Mouse (Mus musculus): ENCODE results near the gene Acp4. TPM values are rescaled to one million over a fixed set of nuclear protein-coding genes. Genes with fewer than 3 reads are reported as not detected.
A peak's percentile ranks its signal among the peaks of the same experiment; 100 is the strongest.

Gene Acp4
- polyA plus RNA-seq, 1 experiment from 2014 or later = not detected

DNA sequence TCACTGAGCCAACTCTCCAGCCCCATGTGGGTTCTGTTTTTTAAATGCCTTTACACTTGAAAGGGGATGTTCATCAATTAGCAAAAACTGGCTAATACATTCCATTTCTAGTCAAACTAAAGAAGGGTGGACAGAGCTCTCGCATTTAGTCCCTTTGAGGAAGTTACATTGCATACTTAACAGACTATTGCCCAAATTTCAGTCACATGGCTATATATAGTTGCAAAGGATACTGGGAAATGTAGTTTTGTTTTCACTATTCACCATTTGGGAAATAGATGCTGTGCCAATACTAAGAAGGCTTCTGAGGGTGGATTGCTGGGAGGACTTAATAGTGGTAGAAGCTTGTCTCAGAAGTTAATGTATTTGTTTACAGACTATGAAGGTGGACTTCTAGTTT lies 23.8 kb upstream of the Acp4 start:
- Histone ChIP-seq H3K4me3 (ENCODE audit: low read depth, low read length) (no peak overlapping the region), H3K36me3 (ENCODE audit: insufficient read depth, low read length) (no peaks in the 10 kb centered on the region), H3K27ac (ENCODE audit: low read length) (no peak overlapping the region), H3K4me2 (replicated peaks; ENCODE audit: low read depth, low read length) (no peak overlapping the region), H3K27me3 (replicated peaks; ENCODE audit: insufficient read depth, low read length) (no peaks in the 10 kb centered on the region), H3K9me3 (ENCODE audit: low read length) (no peaks in the 10 kb centered on the region), H3K4me1 (ENCODE audit: insufficient read depth, low read depth, low read length) (no peaks in the 10 kb centered on the region), H3K9ac (replicated peaks; ENCODE audit: low read depth) (no peak overlapping the region)
- WGBS = 47% methylated on average over 1 of the region's 1 CpGs
- peak; percentile 39 for DNase-seq (ENCODE audit: low spot score)
- no peak for TF ChIP-seq EP300 (IDR thresholded peaks at IDR 0.05)
- no peak for TF ChIP-seq CTCF (IDR thresholded peaks at IDR 0.05)
- no peak for ATAC-seq

DNA sequence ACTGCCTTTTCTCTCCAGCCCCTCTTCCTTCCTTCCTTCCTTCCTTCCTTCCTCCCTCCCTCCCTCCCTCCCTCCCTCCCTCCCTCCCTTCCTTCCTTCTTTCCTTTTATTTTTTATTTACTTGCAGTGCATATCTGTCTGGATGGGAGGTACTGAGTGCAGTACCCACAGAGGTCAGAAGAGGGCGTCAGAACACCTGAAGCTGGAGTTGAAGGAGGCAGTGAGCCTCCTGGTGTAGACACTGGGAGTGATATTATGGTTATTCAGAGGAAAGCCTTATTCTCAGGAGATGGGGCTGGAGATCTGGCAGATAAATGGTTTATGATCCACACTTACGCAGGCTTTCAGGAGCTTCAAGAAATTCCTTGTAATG lies 20.1 kb upstream of the Acp4 start:
- H3K27me3 ChIP-seq (replicated peaks; ENCODE audit: insufficient read depth, low read length) = peaks cover 10% of the 10 kb centered on the region; the same call in 1 of the 2 replicates
- H3K27ac ChIP-seq (ENCODE audit: low read length) = no peak overlapping the region
- H3K9me3 ChIP-seq (ENCODE audit: low read length) = no peaks in the 10 kb centered on the region
- DNase-seq (ENCODE audit: low spot score) (no peak), ATAC-seq (no peak)
- 46% methylated on average over 2 of the region's 2 CpGs for WGBS
- H3K4me1 ChIP-seq (ENCODE audit: insufficient read depth, low read depth, low read length) = no peaks in the 10 kb centered on the region
- H3K36me3 ChIP-seq (ENCODE audit: insufficient read depth, low read length) = no peaks in the 10 kb centered on the region
- H3K9ac ChIP-seq (replicated peaks; ENCODE audit: low read depth) = no peak overlapping the region
- TF ChIP-seq CTCF (IDR thresholded peaks at IDR 0.05) = peak; percentile 65
- no peak for TF ChIP-seq EP300 (IDR thresholded peaks at IDR 0.05)
- no peak overlapping the region for H3K4me3 ChIP-seq (ENCODE audit: low read depth, low read length)
- no peak overlapping the region for H3K4me2 ChIP-seq (replicated peaks; ENCODE audit: low read depth, low read length)

DNA sequence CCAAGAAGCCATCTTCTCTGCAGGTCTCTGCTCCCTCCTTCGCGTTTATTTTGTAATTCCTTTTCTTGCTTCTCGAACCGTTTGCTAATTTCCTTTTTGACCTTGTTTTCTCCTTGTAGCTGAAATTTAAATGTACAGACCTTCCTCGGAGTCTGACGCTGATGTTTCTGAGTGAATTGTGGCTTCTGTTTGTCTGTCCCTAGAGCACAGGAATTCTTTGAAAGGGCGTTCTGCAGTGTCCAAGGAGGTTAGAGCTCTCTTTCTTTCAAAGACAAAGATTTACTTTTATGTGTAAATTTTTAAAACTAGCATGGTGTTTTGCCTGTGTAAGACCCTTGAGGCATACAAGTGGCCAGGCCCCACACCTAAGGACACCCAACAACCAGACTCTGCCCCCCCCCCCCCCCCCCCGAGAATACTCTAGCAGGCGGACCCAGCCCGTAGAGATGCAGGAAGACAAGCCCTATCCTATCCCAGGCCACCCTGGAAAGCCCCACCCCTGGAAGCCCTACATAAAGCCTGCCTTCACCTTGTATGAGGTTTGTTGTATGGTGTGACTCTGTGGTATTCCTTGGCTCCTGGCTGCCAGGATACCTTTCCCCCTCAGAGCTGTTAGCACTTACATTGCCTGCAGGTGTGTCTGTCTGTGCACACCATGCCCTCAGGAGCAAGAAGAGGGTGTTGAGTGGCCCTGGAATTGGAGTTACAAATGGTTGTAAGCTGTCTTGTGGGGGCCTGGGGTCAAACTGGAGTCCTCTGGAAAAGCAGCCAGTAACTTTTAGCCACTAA lies 19.5 kb upstream of the Acp4 start:
- peaks cover 10% of the 10 kb centered on the region; the same call in 1 of the 2 replicates for H3K27me3 ChIP-seq (replicated peaks; ENCODE audit: insufficient read depth, low read length)
- no peak overlapping the region for H3K9ac ChIP-seq (replicated peaks; ENCODE audit: low read depth)
- H3K4me1 ChIP-seq (ENCODE audit: insufficient read depth, low read depth, low read length) = no peaks in the 10 kb centered on the region
- 66% methylated on average over 9 of the region's 10 CpGs for WGBS
- H3K27ac ChIP-seq (ENCODE audit: low read length) = no peak overlapping the region
- H3K4me3 ChIP-seq (ENCODE audit: low read depth, low read length) = no peak overlapping the region
- no peak for TF ChIP-seq EP300 (IDR thresholded peaks at IDR 0.05)
- no peak for TF ChIP-seq CTCF (IDR thresholded peaks at IDR 0.05)
- H3K4me2 ChIP-seq (replicated peaks; ENCODE audit: low read depth, low read length) = no peak overlapping the region
- ATAC-seq (no peak), DNase-seq (ENCODE audit: low spot score) (no peak)
- H3K9me3 ChIP-seq (ENCODE audit: low read length) = no peaks in the 10 kb centered on the region
- no peaks in the 10 kb centered on the region for H3K36me3 ChIP-seq (ENCODE audit: insufficient read depth, low read length)

DNA sequence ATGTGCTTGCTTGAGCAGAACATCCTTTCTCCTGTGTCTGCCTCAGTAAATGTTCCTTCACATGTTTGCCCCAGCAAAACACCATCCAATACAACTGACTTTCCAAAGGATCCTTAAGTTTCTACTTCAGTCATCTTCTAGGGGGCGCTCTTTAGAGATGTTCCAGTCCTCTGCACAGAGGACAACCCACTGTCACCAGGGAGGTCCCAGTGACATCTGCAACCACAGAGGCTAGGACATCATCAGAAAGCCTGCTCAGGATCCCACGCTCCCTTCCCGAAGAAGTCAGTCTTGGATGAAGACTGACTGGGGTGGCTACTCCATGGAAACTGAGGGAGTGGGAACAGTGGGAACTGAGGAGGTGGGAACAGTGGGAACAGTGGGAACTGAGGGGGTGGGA lies 18.4 kb upstream of the Acp4 start:
- no peak for TF ChIP-seq EP300 (IDR thresholded peaks at IDR 0.05)
- no peak for TF ChIP-seq CTCF (IDR thresholded peaks at IDR 0.05)
- Histone ChIP-seq H3K4me3 (ENCODE audit: low read depth, low read length) (no peak overlapping the region), H3K4me1 (ENCODE audit: insufficient read depth, low read depth, low read length) (no peaks in the 10 kb centered on the region), H3K9ac (replicated peaks; ENCODE audit: low read depth) (no peak overlapping the region), H3K9me3 (ENCODE audit: low read length) (no peaks in the 10 kb centered on the region), H3K27me3 (replicated peaks; ENCODE audit: insufficient read depth, low read length) (peaks cover 10% of the 10 kb centered on the region; the same call in 1 of the 2 replicates), H3K4me2 (replicated peaks; ENCODE audit: low read depth, low read length) (no peak overlapping the region), H3K36me3 (ENCODE audit: insufficient read depth, low read length) (no peaks in the 10 kb centered on the region), H3K27ac (ENCODE audit: low read length) (no peak overlapping the region)
- no peak for DNase-seq (ENCODE audit: low spot score)
- no peak for ATAC-seq
- WGBS = 75% methylated on average over 3 of the region's 3 CpGs

DNA sequence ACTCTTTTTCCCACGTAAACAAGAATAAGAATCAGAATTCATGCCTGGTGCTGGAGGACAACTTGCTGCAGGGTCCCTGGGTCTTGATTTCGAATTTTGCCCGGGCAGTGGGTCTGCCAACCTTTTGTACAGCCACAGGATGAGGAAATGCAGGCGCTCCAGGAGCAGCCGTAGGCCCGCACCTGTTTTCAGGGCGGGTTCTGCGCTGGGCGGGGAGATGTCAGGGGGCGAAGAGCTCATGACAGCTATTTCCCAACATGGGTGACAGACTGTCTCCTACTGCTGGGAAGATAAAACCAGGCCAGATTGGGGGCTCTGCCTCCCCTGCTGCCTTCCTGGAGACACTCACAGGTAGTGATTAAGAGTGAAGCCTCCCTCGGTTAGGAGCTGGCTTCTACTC lies 16.9 kb upstream of the Acp4 start:
- Histone ChIP-seq H3K4me3 (ENCODE audit: low read depth, low read length) (no peak overlapping the region), H3K9ac (replicated peaks; ENCODE audit: low read depth) (no peak overlapping the region), H3K4me2 (replicated peaks; ENCODE audit: low read depth, low read length) (no peak overlapping the region), H3K9me3 (ENCODE audit: low read length) (no peaks in the 10 kb centered on the region), H3K27ac (ENCODE audit: low read length) (no peak overlapping the region), H3K4me1 (ENCODE audit: insufficient read depth, low read depth, low read length) (no peaks in the 10 kb centered on the region), H3K27me3 (replicated peaks; ENCODE audit: insufficient read depth, low read length) (peaks cover 10% of the 10 kb centered on the region; the same call in 1 of the 2 replicates), H3K36me3 (ENCODE audit: insufficient read depth, low read length) (no peaks in the 10 kb centered on the region)
- ATAC-seq (no peak), DNase-seq (ENCODE audit: low spot score) (no peak)
- WGBS = 26% methylated on average over 11 of the region's 11 CpGs
- TF ChIP-seq CTCF (IDR thresholded peaks at IDR 0.05) (no peak), EP300 (IDR thresholded peaks at IDR 0.05) (no peak)

DNA sequence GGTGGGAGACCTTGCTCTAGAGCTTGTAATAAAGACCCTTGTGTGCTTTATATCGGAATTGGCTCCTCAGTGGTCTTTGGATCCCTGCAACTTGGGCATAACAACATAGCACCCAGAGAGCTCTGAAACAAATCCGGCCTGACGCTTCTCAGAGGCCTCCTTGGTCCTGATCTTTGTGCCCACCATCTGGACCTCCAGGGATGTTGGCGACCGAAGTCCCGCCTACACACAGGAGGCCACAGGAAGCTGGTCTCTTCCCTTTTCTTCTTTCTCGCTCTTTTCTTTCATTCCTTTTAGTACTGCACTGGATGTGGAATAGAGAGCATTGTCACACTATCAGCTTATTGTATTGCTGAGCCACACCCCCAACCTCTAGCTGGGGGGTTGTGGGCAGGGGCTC lies 16.3 kb upstream of the Acp4 start:
- no peak overlapping the region for H3K4me2 ChIP-seq (replicated peaks; ENCODE audit: low read depth, low read length)
- DNase-seq (ENCODE audit: low spot score) = no peak
- H3K4me1 ChIP-seq (ENCODE audit: insufficient read depth, low read depth, low read length) = no peaks in the 10 kb centered on the region
- H3K9ac ChIP-seq (replicated peaks; ENCODE audit: low read depth) = no peak overlapping the region
- TF ChIP-seq CTCF (IDR thresholded peaks at IDR 0.05) (no peak), EP300 (IDR thresholded peaks at IDR 0.05) (no peak)
- no peak for ATAC-seq
- no peak overlapping the region for H3K4me3 ChIP-seq (ENCODE audit: low read depth, low read length)
- peaks cover 10% of the 10 kb centered on the region; the same call in 1 of the 2 replicates for H3K27me3 ChIP-seq (replicated peaks; ENCODE audit: insufficient read depth, low read length)
- H3K27ac ChIP-seq (ENCODE audit: low read length) = no peak overlapping the region
- WGBS = 60% methylated on average over 7 of the region's 7 CpGs
- H3K9me3 ChIP-seq (ENCODE audit: low read length) = no peaks in the 10 kb centered on the region
- no peaks in the 10 kb centered on the region for H3K36me3 ChIP-seq (ENCODE audit: insufficient read depth, low read length)
